Comparison of ENCODE assay signal across 22 mouse cellular contexts in the genomic region with DNA sequence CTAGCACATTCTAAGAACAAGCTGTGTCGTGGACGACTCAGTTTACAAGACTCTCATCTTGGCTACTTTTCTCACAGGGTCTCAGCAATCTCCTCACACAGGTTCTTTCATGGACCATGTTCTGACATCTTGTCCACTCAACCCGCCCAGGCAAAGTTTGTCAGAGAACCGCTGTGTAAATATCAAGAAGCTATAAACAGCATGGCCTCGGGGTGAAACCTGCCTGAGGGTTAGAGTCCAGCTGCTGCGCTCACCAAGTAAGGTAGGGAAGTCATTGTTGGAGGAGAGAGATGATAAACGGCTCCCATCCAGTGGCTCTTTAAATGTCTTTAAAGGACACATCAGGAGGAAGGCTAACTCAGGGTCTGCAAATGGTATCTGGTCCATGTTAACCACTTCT.
"Had no signal": no experiment of that assay in that cellular context is flagged by ENCODE, and none has a peak within 500 bp of the region (broad histone marks: within the 10 kb centered on the region; RNA-seq: fewer than 3 reads in every experiment).

No protein-coding gene starts in this region.

- H3K27me3 ChIP-seq: heart, embryonic 12.5 days; hindbrain, embryonic 13.5 days; hindbrain, embryonic 15.5 days; limb, embryonic 13.5 days; limb, embryonic 15.5 days had no signal

- H3K4me3 ChIP-seq: heart, adult 2 months; heart, embryonic 12.5 days; hindbrain, embryonic 10.5 days; hindbrain, embryonic 13.5 days; hindbrain, embryonic 15.5 days; limb, embryonic 13.5 days; limb, embryonic 15.5 days; liver, embryonic 12.5 days had no signal

- DNase-seq: gastrocnemius, postnatal 14 days; gastrocnemius, postnatal 36 days; heart, adult 11 months; heart, adult 2 months; heart, postnatal 10 days; heart, postnatal 4 days; kidney, adult 18-20 months; kidney, adult 8-10 months; kidney, postnatal 10 days; kidney, postnatal 4 days; layer of hippocampus, adult 9-11 months; layer of hippocampus, postnatal 36 days; left cerebral cortex, postnatal 4 days had no signal

- H3K4me1 ChIP-seq: heart, embryonic 12.5 days; liver, embryonic 12.5 days had no signal

- H3K27ac ChIP-seq: heart, adult 2 months; hindbrain, embryonic 10.5 days; hindbrain, embryonic 15.5 days; hindbrain, postnatal 0 days; limb, embryonic 15.5 days; liver, embryonic 12.5 days; liver, embryonic 14.5 days had no signal

- H3K36me3 ChIP-seq: heart, embryonic 12.5 days; hindbrain, embryonic 10.5 days; hindbrain, embryonic 13.5 days; hindbrain, embryonic 15.5 days; limb, embryonic 13.5 days; limb, embryonic 15.5 days; liver, embryonic 12.5 days had no signal

- H3K4me2 ChIP-seq: heart, embryonic 12.5 days; liver, embryonic 12.5 days had no signal

- H3K9me3 ChIP-seq: heart, embryonic 12.5 days; hindbrain, embryonic 10.5 days; hindbrain, embryonic 13.5 days; hindbrain, embryonic 15.5 days; limb, embryonic 13.5 days; limb, embryonic 15.5 days; liver, embryonic 12.5 days had no signal

- ATAC-seq: liver, embryonic 12.5 days had no signal

- H3K9ac ChIP-seq: heart, embryonic 12.5 days; hindbrain, embryonic 13.5 days; hindbrain, embryonic 15.5 days; limb, embryonic 13.5 days; limb, embryonic 15.5 days; liver, embryonic 12.5 days; liver, embryonic 14.5 days had no signal
